Mouse (Mus musculus) cerebellum, adult 18-20 months (tissue): ENCODE results near the gene Lelp1.
A peak's percentile ranks its signal among the peaks of the same experiment; 100 is the strongest.

Experiments
- DNase-seq, 2 experiments: peaks; one replicate each; pipeline ENCODE4 v3.0.0; 2021

The Lelp1 gene

GRCm38 (mm10) chr3:92142644-92143043 is at the start of gene Lelp1:
Gene Lelp1 (minus strand): TSS chr3:92142744.
- DNase-seq: no peak

GRCm38 (mm10) chr3:92176880-92177279 is 34.3 kb upstream of the Lelp1 start:
- no peak for DNase-seq

DNA sequence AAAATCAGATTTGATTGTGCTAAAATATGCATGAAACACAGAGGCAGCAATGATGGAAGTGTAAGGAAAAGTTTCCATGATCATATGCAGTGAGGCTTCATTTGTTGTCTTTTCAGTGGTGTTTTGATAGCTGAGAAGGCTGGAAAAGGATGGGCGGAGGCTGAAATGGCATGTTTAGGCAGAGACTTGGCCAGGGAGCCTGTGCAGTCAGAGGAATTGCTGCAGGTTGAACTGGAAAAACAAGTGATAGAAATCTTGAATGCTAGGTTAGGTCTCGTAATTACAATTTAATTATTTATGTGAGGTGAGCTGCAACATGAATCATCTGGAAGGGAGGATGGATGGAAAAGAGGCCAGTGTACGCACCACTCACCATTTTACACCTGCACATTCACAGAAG is 27.3 kb upstream of the Lelp1 start:
- no peak for DNase-seq

DNA sequence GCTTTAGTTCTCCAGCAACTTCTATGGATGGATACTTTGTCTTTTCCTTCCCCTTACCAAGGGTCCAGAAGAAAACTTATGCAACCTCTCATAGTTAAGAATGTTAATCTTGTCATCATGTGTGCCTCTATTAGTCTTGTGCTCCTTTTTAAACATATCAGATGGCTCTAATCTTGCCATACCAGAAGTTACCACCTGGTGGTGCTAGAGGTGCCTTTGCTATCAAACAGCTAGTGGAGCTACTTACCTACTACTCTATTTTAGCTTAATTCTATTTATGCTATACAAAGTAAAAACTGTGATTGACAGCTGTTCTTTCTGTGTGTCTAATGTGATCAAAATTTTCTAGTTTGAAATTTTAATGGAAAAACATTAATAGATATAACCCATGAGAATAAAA is 10.8 kb upstream of the Lelp1 start:
- peak; percentile 15 to 21 for DNase-seq

DNA sequence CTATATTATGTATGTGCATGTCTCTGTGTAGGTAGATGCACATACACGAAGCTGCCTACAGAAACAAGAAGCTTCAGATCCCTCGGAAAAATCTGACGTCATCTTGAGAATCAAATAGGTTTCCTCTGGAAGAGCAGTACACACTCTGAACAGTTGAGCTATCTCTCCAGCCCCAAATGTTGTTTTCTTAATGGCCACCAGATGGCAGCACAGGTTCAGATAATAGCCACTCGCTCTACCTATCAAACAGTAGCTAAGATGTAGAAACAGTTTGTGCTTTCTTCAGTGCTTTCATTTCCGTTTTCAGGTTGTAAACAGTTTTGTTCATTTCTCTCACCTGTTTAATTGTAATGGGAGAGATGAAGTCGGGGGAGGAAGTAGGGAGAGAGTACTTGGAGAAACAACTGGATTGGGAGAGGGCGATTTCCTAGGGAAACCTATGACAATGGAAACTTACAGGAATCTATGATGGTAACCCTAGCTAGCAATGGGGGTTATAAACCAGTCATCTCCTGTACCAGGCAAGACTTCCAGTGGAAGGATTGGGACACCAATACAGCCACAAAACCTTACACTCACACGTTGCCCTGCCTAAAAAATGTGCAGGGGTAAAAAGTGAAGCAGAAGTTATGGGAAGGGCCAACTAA is 8.2 kb upstream of the Lelp1 start:
- peak; percentile 30 to 40 for DNase-seq

DNA sequence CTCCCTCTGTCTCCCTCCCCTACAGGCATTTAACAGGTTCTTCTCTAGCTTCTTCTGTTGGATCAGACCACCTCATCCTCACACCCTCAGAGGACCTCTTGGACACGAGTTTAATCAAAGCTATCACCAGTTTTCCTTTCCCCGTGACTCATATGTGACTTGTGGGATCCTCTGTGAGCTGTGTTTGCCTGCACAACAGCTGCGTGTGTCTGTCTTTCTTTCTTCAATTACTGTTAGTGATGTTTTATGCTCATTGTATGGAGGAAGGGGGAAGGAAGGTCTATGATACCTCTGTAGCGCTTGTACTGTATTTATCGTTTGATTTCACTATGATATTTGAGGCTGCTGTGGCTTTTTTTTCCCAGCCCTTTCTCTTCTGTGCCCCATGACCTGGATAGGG is 5.4 kb upstream of the Lelp1 start:
- DNase-seq: no peak

DNA sequence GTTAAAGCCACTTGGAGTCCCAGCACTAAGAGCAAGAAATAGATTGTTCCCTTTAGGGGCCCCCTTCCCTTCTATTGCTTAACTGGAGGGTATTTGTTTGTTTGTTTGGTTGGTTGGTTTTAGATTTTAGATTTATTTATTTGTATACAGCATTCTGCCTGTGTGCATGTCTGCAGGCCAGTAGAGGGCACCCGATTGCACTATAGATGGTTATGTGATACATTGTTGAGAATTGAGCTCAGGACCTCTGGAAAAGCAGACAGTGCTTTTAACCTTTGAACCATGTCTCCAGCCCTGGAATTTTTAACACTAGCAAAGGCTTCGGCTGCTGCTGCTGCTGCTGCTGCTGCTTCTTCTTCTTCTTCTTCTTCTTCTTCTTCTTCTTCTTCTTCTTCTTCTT is 4.9 kb upstream of the Lelp1 start:
- no peak for DNase-seq

GRCm38 (mm10) chr3:92123847-92124246 is 18.7 kb downstream of the Lelp1 start, which contains the start of gene Prr9:
Gene Prr9 (minus strand): TSS chr3:92123947.
- no peak for DNase-seq

- no peak for DNase-seq
Measured at GRCm38 (mm10) chr3:92120902-92121301, 21.6 kb downstream of the Lelp1 start.

GRCm38 (mm10) chr3:92117930-92118329 is 24.6 kb downstream of the Lelp1 start:
- DNase-seq: peak in 1 of 2 experiments; percentile 9

- no peak for DNase-seq
Measured at GRCm38 (mm10) chr3:92111526-92111925, 31.0 kb downstream of the Lelp1 start.

DNA sequence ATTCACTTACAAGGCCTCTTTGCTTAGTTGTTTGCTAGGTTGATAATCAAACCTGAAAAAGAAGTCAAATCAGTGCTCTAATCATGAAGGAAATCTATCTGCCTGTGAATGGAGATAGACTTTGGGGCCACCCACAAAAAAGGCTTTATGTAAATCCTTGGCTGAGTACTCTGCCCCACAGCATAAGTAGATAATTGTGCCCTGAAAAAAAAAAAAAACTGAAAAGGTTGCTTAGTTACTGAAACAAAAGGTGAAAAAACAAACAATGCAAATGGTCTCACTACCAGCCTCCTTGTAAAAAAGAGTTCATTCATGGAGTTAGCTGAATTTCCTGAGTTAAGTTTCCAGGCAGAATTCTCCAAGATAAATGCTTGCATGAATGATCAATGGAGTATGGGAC is 31.8 kb downstream of the Lelp1 start:
- no peak for DNase-seq

DNA sequence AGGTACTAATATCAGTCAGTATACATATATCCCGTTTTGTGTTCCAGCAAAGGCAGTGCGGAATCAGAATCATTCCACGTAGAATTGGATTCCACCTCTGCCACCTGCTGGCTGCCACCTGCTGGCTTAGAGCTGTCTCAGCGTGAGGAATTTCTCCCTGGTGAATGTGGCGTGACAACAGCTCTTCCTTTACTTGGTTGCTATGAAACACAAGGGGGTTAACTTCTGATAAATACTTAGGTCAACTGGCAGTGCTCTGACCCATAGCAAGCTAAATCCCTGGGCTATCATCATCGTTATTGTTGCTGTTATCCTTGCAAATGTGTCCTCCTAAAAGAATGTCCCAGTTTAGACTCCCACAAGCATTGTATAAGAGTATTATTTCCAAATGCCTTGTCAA is 36.0 kb downstream of the Lelp1 start:
- DNase-seq: no peak
